Mouse (Mus musculus) C2C12 (cell line): ENCODE measurements at regions not wholly inside any gene's neighbourhood (a gene's known extent, or its start where the extent isn't known, plus 50 kb on each side); places are given as distances from the start of the nearest gene placed in this dataset.

Source experiments
- CTCF ChIP-seq: IDR thresholded peaks from one replicate; pipeline ENCODE4 v1.5.1; 2011; ENCODE audit not compliant: control insufficient read depth, insufficient read depth, insufficient read length
- MAX ChIP-seq: IDR thresholded peaks from one replicate; pipeline ENCODE4 v1.6.1; 2011; ENCODE audit warnings: mild to moderate bottlenecking, control low read depth
- USF1 ChIP-seq: IDR thresholded peaks from one replicate; pipeline ENCODE4 v1.6.1; 2011; ENCODE audit warnings: low read depth, mild to moderate bottlenecking, control low read depth, moderate library complexity

DNA sequence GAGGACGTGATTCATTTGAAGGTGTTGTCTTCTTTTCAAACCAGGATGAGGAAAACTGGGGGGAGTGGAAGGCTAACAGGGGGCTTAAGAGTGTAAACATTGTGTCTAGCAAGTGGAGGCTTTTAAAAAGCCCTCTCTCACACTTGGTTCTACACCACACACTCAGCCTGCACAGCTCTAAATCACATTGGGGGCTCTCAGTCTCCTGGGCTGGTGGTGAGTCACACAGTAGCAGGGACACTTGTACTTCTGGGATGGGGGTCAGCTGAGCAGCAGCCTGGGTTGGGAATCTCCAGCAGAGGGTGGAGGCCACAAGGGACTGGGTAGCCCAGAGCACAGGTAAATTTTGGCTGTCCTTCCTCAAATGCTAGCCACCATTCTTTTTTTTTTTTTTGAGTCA, 268.4 kb upstream of the Cxcr4 start:
- TF ChIP-seq CTCF, result no peak
- TF ChIP-seq MAX, result no peak
- TF ChIP-seq USF1, result no peak
